Mouse (Mus musculus) frontal cortex, postnatal 36 days (tissue): ENCODE measurements around the gene Slc5a3.

Experiments used
- DNase-seq, 2 experiments: peaks; one replicate each; pipeline ENCODE4 v3.0.0; 2022; ENCODE audit warnings: low spot score in 2 of 2

The Slc5a3 gene

DNA sequence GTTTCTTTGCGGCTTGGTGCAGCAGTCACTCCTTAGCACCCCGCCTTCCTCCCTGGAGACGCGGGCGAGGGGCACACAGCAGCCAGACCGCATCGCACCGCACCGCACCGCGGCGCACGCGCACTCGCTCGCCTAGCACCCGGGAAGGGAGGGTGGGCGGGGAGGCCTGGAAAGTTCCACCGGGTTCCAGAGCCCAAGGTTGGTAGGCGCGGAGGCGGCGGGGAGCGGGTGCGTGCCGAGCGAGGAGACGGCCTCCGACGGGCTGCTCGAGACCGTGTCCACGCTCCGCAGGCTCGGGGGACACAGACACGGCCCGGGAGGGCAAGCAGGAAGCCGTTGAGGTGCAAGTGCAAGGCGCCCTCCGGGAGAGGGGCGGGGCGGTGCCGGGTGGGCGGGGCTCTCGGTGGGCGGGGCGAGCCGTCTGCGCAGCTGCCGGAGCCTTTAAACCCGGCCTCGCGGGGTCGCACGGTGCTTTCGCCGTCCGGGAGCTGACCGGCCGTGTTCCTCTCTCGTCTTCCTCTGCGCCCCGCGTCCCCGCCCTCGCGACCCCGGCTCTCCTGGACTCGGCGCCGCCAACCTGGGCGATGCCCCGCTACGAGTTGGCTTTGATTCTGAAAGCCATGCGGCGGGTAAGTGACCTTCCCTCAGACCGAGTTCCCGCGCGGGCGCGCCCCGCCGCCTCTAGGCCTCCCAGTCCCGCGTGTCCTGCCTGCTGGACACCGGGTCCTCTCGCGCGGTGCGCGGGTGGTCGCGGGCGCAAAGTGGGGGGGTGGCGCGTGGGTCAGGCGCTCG is at the start of gene Slc5a3, which contains the start of the genes Mrps6 and Gm49711:
TSS of gene Slc5a3 (plus strand) at position 471 of the 792 bp plus-strand sequence.
TSS of gene Mrps6 (plus strand) at position 419 of the 792 bp plus-strand sequence.
TSS of gene Gm49711 (plus strand) at position 465 of the 792 bp plus-strand sequence.
- peak; percentile 88 to 92 for DNase-seq

DNA sequence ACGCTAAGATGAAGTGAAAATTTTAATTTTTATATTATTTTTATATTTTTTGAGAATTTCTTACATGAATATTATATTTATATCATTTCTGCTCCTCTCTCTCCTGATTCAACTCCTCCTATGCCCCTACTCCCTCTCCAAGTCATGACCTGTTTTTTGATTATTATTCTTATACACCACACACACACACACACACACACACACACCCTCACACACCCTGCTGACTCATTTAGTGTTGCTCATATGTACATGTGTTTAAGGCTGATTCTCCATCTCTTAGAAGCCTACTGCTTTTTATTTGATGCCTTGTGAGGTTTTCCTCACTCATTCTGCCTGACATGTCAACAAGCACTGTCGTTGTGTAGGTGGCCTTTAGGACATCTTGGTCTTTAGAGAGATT is 48.5 kb upstream of the Slc5a3 start:
- DNase-seq: no peak

DNA sequence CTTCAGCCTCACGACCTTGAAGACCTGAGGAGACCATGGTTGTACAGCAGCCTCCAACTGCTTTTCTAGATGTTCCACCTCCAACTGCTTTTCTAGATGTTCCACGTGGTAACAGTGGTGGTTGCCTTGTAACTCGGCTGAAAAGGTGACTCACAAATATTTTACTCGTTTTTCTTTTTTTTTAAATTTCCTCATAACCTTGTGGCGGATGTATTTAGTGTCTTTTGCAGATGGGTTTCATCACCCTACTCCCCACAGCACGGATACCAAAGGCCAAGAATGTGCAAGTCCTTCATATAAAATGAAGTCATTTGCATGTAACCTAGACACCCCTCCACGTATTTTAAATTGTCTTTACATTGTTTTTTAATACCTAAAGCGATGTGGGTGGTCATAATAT is 41.3 kb upstream of the Slc5a3 start:
- no peak for DNase-seq

DNA sequence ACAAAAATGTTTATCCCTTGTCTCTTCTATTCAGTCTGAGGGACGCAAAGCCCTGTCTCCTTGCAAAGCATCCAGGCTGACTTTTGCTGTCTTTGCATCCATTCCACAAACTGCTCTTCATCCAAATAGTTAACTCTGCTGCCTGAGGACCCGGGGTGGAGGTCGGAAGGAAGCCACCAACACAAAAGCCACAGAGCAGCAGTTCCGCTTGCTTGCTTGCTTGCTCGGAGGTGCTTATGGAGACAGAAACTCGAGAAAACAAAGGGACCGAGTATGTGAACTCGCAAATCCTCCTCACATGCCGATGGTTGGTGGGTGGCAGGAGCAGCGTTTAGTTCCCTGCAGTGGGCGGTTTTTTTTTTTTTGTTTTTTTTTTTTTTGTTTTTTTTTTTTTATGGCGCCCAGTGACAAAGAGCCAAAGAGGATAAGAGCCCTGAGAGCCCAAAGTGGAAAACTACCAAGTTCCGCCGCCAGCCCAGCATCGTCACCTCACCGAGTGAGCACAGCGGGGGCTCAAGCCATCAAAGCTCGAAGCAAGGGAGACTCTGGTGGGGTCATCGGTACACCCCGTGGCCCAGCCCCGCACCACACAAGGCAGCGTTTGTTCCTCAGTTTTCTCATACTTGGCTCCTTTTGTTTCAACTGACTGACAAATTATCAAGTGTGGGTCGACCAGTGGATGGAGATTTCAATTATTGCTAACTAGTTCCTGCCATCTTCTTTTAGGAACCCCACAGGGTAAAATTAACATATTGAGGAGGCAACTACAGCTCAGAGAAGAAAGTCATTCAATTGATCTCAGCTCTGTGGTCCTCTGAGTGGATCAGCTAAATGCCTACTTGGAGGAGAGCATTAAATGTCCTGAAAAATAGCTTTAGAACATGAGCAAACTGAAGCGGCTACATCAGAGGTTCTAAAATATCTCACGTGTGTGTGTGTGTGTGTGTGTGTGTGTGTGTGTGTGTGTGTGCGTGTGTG is 38.7 kb upstream of the Slc5a3 start:
- DNase-seq: peak; percentile 18 to 38

DNA sequence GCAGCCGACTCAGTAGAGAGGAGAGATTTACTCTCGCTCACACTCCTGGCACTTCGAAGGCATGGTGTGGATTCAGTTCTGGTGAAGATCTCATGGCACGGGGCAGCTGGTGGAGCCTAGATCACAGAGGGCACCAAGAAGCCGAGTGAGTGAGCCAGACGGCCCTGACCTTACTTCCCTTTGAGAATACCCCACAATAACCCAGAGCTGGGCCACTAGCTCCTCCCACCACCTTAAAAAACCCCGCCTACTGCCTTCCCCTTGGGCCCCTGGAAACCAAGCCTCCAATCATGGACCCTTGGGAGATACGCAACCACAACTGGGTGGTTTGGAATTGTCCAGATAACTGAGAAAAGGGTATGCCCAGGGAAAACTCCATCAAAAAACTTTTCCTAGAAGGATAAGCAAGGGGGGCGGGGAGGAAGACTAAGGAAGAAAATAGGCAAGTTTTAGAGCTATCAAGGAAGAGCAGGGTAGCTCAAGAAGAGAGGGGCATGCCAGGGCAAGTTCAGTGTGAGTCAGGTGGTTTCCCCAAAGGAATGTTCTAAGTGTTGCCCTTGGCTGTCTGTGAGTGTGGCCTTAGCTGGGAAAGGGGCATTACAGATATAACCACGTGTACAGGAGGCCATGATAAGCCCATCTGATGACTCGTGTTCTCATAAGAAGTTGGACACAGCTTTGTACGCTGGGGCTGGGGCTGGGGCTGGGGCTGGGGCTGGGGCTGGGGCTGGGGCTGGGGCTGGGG is 36.3 kb upstream of the Slc5a3 start:
- no peak for DNase-seq

DNA sequence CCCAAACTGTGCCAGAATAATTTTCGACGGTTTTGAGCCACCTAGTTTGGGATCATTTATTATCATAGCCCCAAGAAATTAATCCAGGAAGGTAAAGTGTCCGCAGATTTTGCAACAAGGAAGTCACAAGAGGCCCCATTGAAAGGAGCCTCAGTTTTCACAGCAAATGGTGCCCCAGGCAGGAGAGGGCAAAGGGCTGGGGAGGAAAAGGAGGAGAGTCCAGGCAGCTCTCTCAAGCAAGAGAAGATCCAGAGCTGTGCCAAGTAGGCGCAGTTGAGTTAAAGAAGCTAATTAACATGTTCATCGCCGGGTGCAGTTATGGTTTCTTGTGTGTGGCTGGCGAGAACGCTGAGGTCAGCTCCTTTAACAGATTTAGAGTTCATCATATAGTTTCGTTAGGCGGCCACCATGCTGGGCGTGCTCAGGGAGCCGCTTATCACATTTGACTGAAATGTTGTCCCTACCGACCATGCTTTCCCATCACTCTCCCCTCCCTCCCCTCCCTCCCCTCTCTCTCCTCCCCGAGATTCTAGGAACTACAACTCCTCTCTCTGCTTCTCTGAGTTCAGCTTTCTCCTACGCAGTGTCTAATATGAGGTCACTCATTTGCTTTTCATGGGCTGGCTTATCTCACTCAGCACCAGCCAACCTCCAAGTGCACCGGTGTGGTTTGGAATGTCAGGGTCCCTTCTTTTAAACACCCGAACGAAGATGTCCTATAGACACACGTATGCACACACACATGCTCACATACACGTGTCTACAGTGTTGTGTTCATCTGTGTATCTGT is 35.4 kb upstream of the Slc5a3 start:
- no peak for DNase-seq

DNA sequence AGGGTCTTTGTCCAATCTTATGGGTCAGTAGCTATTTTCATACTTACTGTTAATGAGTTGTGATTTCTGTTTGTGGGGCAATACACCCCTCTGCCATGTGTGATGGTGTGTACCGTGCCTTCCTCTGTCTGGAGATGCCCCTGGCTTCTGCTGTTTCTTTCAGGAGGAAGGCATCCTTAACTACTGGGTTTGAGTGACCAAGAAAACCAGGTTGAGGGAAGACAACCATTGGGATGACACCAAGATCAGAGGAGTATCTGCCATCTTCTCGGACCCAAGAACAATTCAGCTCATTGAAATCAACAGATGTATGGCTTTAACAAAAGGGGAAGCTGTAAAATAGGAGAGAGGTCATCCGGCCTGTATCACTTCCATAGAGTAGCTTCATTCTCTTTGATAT is 24.8 kb upstream of the Slc5a3 start:
- no peak for DNase-seq

DNA sequence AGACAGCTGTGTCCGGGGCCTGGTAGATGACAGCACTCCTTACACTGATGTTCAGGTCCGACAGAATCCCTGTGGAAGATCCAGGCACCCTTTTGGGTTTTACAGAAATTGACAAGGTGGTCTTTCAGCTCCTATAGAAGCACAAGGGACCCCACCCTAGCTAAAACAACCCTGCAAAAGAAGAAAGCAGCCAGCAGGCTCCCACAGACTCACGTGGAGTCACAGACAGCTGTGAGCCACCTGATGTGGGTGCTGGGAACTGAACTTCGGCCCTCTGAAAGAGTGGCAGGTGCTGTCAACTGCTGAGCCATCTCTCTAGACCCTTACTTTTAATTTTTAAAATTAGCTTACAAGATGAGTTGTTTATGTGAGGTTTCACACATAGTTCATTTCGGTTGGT is 23.4 kb upstream of the Slc5a3 start:
- DNase-seq: no peak

DNA sequence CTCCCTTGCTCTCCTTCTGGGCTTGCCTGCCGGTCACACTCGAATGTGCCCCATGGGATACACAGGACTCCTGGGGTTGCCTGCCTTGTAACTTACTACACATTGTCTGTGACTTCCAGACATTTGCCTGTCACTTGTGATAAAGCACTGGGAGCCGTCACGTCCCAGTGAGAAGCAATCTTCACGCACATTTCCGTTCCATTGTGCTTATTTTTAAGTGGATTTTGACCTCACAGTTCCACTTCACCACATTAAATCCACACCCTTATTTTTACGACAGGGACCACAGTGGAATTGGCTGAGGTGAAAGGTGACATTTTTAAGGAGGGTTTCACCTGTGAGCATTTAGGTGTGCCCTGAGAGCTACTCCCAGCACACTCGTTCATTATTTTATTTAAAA is 21.4 kb upstream of the Slc5a3 start:
- DNase-seq: no peak

DNA sequence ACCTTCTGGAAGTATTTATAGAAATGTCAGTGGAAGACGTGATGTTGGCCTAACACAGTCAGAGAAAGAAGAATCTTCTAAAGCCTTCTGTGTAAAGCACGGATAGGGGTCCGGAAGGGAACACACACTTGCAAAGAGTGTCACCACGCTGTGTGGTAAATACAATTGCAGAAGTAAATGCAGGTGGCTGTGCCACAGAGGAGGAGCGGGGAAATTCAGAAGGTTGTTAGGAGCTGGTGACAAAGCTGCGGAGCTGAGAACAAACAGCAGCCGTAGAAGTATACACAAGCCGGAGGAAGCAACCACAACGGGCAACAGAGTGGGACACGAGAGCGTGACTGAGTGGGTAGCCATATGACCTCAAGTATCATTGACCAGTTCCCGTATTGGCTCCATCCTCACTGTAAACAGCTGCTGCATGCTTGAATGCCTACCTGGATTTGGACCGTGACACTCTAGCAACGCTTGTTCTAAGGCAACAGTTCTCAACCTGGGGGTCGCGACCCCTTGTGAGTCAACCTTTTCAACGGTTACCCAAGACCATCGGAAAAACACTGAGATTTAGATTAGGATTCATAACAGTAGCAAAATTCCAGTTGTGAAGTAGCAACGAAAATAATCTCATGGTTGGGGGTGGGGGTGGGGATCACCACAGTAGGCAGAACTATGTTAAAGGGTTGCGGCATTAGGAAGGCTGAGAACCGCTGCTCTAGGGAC is 20.1 kb upstream of the Slc5a3 start:
- no peak for DNase-seq

DNA sequence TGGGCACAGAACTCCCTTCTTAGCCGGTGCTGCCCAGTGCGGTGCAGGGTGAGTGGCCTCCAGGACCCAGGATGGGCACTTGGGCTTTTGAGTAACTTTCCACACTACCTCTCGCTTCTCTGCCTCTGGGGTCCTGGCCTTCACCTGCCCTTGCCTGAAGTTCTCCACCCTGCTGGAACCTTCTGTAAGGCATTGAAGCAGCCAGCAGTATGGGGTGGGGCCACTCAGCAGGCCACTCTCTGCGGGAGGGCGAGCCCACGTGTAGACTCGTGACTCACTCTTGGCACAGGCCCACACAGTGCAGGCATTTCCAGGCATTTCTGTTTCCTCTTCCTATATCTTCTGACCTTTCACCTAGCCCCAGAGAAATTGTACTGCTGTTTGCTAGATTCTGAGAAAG is 18.7 kb upstream of the Slc5a3 start:
- DNase-seq: no peak

DNA sequence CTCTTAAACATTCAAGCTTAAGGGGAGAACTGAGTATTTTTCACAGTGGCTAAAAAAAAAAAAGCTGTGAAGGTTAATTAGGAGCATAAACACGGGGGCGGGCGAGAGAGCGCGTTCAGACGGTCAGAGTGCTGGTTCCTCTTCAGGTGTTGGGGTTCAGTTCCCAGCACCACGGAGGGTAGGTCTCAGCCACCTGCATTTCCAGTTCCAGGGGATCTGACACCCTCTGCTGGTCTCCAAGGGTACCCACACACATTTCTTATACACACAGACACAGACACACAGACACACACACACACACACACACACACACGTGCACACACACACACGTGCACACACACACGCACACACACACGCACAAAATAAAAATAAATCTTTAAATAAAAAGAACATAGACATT is 18.2 kb upstream of the Slc5a3 start:
- no peak for DNase-seq

DNA sequence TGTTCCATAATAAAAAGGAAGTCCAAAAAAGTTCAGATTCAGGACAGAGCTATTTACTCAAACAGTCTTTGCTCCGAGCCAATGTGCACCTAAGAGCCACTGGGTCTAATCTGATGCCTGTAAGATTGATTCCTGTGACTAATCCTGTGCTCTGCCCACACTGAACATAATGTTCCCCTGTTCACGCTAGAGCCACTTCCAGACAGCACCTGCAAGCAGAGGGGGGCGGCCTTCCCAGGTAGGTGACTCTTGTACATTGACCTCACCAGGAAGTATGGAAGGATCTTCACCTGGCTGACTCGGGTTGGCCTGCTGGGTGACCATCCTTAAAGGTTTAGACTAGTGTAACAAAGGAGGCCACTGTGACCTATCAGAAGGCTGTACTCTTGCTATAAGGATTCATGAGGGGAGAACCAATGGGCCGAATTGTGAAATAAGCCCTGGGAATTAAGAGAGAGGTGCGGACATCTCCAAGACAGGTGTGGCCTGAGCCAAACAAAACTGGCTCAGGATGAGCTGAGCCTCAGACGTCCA is 6.3 kb upstream of the Slc5a3 start:
- no peak for DNase-seq

DNA sequence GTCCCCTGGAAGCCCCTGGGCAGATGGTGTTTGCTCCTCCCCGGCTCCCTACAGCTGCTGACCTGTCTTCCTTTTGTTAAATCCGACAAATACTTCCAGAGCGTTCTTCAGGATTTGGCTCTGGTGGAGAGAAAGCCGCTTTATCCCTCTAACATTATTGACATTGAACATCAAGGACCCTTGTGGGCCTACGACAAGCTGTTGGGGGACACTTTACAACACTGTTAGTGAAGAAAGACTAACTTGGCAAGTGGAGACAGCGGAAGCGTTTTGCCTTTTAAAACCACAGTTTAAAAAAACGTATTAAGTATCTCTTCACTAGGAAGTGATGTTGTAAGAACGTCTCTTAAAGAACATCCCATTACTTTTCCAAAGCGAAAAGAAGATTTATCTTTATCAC is 5.6 kb upstream of the Slc5a3 start:
- no peak for DNase-seq

DNA sequence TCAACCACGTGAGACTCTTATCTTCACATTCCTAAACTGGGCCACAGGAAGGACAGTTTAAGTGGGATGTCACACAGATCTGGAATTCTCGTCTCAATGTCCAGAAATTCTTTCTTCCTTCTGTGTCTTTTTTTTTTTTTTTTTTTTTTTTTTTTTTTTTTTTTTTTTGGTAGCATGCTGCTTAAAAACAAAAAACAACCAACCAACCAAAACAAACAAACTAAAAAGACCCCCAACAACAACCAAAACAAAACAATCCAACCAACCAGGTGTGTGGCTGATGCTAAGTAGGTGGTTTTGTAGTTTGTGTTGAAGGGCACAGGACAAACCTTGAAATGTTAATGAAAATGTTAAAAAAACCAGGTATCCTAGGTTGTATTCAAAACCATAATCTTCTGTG is 1.4 kb upstream of the Slc5a3 start:
- no peak for DNase-seq

DNA sequence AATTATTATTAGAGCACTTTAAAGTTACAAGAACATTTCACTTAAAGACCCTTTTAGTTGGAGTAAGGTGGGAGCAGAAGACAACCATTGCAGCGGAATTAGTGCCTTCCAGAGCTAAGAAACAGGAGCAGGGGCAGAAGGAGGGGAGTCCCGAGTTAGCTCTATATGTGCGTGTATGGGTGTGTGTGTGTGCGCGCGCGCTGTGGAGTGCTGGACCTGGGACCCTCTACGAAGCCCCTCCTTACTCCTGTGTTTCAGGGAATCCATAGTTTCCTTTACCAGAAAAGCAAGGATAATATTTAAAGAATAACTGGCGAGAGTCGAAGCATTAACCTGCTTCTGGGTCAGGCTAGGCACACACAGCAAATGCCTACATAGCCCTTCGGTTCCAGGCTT is 668 bp upstream of the Slc5a3 start:
- peak in 1 of 2 experiments; percentile 11 for DNase-seq

DNA sequence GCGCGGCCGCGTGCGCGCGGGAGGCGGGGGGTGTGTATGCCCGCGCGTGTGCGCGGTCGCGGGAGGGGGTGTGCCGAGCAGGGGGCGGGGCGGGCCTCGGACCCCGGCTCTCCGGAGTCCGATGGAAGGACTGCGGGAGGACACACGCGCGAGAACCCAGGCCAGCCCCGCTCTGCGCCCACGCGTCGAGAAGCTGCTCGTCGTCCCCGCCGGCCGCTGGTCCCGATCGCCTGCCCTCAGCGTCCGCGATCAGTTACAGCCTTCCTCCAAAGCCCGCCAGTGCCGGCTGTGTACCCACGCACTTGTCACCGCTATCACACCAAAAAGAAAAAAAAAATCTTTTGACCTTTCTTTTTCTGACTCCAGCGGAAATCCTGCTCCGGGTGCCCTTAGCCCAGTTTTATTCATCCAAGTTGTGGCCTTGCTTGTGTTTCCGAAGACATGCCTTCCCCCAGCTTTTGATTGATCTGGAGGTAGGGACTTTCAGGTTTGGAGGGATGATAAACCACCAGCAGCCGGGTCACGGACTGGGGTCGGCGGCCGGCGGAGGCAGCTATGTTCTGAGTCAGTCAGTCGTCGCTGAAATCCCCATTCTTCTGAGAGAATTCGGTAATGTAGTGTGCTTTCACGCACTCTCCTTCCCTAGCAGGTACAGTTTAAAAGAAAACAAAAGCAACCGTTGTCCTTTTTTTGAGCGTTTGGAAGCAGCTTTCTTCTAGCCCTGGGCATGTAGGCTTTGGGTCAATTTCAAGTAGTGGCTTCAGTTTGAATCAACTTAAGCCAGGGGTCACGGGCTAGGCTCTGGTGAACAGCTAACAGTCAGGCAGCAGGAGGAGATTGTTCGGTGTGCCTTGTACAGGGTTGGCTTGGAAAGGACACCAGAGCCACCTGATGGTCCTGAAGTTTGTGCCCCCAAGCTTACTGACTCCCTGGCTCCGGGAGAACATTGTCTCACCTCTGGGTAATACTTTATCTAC is 810 bp downstream of the Slc5a3 start:
- peak; percentile 8 to 14 for DNase-seq

DNA sequence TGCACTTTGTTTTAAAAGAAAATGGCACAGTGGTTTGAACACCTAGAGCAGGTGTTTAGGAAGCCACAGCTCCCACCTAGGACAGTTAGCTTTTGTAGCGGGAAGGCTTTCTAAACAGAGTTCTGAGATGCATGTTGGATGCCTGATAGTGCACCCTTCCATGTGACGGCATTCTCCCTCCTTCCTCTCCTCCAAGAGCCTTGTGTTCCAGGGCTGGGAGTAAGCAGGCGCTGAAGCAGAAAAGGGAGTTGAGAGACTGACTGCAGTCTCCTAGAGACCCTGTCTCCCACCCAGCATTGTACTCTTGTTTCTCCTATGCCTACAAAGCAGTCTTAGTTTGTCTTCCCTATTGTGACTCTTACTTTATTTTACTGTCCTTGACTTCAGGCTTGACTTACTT is 2.1 kb downstream of the Slc5a3 start:
- DNase-seq: no peak

DNA sequence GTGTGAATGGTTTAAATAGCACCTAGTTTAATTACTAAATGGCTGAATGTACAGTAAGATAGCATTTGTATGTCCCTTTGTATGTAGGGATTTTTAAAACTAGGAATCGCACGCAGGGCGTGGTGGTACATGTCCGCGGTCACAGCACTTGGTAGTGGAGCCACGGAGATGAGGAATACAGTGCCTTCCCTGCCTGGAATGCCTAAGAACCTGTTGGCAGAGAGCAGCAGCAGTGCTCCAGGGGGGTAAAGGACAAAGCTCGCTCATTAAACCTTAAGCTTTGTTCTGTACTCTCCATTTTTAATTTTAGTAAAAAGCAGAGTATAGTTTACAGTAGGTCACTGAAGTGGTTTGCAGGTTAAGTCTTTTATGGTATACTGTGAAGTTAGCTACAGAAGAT is 3.5 kb downstream of the Slc5a3 start:
- DNase-seq: no peak
